Mouse (Mus musculus) regulatory T cell (primary cell): ENCODE data around the gene Washc1.
"Not testable (repeated sequence)": the region's sequence is repeated elsewhere in the genome, so short reads cannot be mapped to it uniquely, and the experiment has no call there.

Source experiments
- in situ Hi-C: fragments of 300-600 bp; cut with MboI, MseI; formaldehyde crosslinking; loops from one replicate; pipeline ENCODE4 v1.15.1; 2025; ENCODE audit warnings: high pct_unique_total_duplicates

Washc1 gene

GRCm38 (mm10) chr17:66111402-66111959 lies at the start of gene Washc1:
Gene Washc1, plus strand, starts transcription at chr17:66111545.
- in situ Hi-C loops = loop anchor here (10.0 kb wide), 1 partner anchor 507 kb away; no protein-coding TSS in a partner anchor

- in situ Hi-C loops = no loop called here
These were observed 46.2 kb upstream of the Washc1 start for GRCm38 (mm10) chr17:66065115-66065514.

DNA sequence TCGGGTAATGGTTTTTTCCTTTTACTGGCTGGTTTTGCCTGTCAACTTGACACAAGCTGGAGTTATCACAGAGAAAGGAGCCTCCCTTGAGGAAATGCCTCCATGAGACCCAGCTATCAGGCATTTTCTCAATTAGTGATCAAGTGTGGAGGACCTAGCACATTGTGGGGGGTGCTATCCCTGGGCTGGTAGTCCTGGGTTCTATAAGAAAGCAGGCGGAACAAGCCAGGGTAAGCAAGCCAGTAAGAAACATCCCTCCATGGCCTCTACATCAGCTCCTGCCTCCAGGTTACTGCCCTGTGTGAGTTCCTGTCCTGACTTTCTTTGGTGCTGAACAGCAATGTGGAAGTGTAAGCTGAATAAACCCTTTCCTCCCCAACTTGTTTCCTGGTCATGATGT lies 42.3 kb upstream of the Washc1 start:
- in situ Hi-C loops = not testable (repeated sequence)

GRCm38 (mm10) chr17:66073971-66074370 lies 37.4 kb upstream of the Washc1 start:
- in situ Hi-C loops = no loop called here

GRCm38 (mm10) chr17:66075827-66076173 lies 35.5 kb upstream of the Washc1 start:
- in situ Hi-C loops = no loop called here

GRCm38 (mm10) chr17:66076174-66076927 lies 35.0 kb upstream of the Washc1 start:
- in situ Hi-C loops = no loop called here

DNA sequence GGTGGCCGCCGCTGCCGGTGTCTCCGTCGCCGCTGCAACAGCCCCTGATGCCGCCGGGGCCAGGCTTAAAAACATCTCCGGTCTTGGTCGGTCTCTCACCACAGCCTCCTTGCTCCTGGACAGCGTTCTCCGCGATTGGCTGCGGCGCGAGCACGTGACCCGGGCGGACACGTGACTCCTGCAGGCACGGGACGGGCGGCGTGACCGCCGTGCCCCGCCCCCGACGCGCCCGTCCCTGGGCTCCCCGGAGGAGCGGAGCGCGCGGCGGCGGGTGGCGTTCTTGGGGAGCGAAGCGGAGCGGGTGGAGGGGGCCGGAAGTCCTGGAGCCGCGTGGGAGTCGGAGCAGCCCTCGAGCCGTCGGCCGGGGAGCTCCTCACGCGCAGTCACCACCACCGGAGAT lies 34.4 kb upstream of the Washc1 start, which contains the start of gene Ankrd12:
Ankrd12 (minus strand) TSS at position 156 of the 400 bp plus-strand sequence.
- in situ Hi-C loops = no loop called here

- in situ Hi-C loops = no loop called here
These were observed 33.9 kb upstream of the Washc1 start for GRCm38 (mm10) chr17:66077437-66077850.

GRCm38 (mm10) chr17:66084486-66084885 lies 26.9 kb upstream of the Washc1 start:
- in situ Hi-C loops = no loop called here

- in situ Hi-C loops = no loop called here
These were observed 26.3 kb upstream of the Washc1 start for GRCm38 (mm10) chr17:66085038-66085437.

DNA sequence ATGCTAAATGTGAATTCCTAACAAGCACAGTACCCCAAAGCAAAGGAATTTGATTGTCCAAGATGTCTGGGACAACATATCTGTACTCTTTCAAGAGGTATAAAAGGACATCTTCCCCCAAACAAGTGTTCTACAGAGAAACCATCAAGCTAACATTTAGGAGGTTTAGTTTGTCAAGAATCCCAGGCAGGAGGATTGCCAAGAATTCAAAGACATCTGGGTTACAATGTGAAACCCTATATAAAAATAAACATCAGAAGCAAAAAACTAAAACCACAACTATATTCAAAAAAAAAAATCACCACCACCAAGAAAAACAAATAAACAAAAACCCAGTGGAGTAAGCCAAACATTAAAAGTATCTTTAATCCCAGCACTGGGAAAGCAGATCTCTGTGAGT lies 21.1 kb upstream of the Washc1 start:
- in situ Hi-C loops = no loop called here

- in situ Hi-C loops = no loop called here
These were observed 20.0 kb upstream of the Washc1 start for GRCm38 (mm10) chr17:66091392-66091791.

DNA sequence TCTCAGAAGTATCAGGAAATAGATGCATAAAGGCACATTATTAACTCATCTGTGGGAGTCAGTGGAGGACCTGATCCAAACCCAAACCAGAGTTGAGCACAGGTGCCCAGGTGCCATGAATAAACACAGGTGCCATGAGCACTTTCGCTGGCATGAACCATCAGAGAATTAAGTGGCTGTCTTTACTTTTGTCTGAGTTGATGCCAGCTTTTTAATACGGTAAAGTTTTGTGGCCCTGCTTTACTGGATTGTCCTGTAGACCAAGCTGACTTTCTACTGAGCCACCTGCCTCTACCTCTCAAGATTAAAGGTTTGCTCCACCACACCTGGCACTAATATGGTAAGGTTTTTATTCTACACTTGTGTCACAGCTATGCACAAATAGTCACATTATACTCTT lies 19.3 kb upstream of the Washc1 start:
- in situ Hi-C loops = no loop called here

GRCm38 (mm10) chr17:66092664-66093063 lies 18.7 kb upstream of the Washc1 start:
- in situ Hi-C loops = no loop called here

DNA sequence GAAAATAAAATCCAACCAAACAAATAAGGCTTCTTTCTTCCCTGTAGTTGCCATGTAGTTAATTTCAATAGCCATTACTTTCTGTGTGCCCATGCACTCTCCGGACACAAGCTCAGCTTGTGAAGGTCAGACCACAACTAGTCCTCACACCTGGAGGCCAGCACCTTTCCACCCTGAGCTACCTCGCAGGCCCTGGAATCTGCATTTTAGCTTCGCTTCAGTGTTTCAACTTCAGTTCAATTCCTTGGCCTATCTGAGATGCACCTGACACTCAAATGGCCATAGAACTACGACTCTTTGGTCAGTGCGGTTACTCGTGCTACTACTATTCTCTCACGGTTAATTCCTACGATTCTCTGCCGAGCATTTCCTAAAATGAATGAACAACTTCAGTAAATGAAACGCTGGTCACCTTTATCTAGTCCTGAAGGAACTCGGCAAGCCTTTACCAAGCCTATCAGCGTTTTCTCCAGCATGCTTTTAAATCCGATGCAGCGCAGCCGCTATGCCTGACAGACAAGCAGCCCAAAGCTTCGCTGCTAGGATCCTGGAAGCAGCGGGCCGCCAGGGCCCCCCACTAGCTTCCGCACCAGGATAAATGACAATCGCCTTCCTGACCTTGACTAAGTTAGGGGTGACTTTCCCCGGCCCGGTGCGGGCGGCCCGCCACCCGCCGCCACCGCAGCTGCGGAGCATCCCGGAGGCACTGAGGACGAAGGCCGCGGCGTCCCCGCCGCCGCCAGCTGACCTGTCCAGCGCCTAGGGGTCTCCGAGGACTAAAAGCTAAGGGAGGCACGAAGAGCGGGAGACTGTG lies 10.6 kb upstream of the Washc1 start:
- in situ Hi-C loops = no loop called here

DNA sequence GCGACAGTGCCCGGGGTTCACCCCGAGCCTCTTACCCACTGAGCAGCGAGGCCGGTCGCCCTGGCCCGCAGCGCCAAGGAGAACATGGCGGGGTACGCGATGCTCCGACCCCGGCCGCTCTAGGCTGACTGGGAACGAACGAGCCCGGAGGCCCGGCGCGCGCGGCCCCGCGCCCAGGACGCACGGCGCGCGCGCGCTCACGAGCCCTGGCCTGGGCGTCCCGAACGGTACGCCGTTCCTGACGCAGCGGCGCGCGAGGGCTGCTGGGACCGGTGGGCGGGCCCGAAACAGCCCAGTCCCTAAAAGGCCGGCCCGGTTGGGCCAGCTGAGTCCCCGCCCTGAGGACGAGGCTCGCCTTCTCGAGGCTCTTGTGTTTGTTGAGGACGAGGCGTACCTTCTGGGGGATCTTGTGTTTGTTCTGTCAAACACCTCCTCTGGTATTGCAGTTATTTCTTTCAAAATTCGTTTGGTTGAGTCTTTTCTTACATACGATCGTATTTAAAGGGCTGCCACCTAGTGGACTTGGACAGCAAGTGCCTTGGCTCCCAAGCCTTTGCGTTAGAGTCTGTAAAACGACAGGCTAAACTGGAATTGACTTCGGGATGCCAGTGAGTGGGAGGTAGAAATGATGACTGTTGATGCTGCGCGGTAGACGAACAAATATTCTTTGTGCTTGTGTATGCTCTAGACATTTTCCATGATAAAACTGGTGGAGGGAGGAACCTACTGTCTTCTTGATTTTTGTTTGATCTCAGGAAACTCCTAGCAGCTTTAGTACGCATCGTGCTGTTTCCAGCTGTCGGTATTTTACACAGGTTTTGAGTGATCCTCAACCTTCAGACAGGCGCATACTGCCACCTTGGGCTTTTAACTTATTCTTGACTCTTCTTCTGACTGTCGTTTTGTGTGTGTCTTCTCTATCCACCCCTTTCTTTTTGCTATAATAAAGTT lies 9.7 kb upstream of the Washc1 start, which contains the start of gene Ndufv2:
Ndufv2 (minus strand) TSS at position 180 of the 951 bp plus-strand sequence.
- in situ Hi-C loops = no loop called here

DNA sequence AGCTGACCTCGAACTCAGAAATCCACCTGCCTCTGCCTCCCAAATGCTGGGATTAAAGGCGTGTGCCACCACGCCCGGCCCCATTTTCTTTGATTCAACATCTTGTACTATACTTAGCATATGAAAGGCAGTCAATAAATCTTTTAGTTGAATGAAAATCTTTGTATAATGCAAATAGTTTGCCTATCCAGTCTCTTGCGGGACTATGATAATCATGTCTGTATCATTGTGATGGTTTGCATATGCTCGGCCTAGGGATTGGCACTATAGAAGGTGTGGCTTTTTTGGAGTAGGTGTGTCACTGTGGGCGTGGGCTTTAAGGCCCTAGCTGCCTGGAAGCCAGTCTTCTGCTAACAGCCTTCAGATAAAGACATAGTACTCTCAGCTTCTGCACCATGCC lies 7.3 kb upstream of the Washc1 start:
- in situ Hi-C loops = no loop called here

GRCm38 (mm10) chr17:66106601-66107267 lies 4.6 kb upstream of the Washc1 start:
- in situ Hi-C loops = loop anchor here (5.0 kb wide), 1 partner anchor 234 kb away; no protein-coding TSS in a partner anchor

DNA sequence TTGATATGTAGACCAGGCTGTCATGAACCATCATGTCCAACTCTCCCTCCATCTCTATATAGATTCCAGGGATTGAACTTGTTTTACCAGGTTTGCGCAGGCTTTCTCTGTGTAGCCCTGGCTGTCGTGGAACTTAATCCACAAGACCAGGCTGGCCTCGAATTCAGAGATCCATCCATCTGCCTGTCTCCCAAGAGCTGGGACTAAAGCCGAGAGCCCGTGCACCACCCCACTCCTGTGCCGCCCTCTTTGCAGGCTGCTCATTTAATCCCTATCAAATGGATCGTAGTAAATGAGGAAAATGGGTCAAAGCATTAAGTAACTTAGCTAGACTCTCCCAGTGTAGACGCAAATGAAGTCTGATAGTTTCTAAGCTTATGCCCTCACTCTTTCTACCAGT lies 3.9 kb upstream of the Washc1 start:
- in situ Hi-C loops = loop anchor here (5.0 kb wide), 1 partner anchor 235 kb away; no protein-coding TSS in a partner anchor

DNA sequence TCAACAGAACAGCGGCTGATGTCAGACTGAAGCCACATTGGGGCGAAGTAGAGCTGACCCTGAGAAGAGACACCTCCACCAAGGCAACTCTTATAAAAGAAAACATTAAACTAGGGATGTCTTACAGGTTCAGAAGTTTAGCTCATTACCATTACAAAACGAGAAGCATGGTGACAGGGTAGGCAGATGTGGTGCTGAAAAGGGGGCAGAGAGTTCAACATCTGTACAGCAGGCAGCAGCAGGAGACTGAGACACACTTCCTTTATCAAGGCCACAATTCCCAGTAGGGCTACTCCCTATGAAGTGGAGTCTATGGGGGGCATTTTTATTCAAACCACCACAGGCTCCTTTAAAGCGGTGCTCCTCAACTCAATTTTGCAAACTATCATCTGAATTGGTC lies 3.1 kb upstream of the Washc1 start:
- in situ Hi-C loops = loop anchor here (5.0 kb wide), 1 partner anchor 236 kb away; no protein-coding TSS in a partner anchor
